Mouse (Mus musculus) spleen, adult 2 months (tissue): Measurements from ENCODE around the gene Pdzrn3. TPM values are rescaled to one million over a fixed set of nuclear protein-coding genes. Genes with fewer than 3 reads are reported as not detected.

Experiments
- DNase-seq, 2 experiments: peaks; one replicate each; pipeline versions ENCODE4 v3.0.0 to v3.0.0-alpha.2; 2012 to 2021; ENCODE audit warnings: low spot score in 2 of 2, low read depth in 1 of 2
- H3K27ac ChIP-seq: fragments of 200-500 bp; 2 replicates; pipeline ENCODE4 v1.5.1; 2012; ENCODE audit warnings: low read length, inconsistent platforms; ENCODE audit not compliant: insufficient read depth
- H3K27me3 ChIP-seq: fragments of 200-500 bp; 2 replicates; pipeline ENCODE4 v1.6.1; 2012; ENCODE audit warnings: mild to moderate bottlenecking, moderate library complexity, low read length, inconsistent platforms; ENCODE audit not compliant: control insufficient read depth, insufficient read depth
- H3K36me3 ChIP-seq: fragments of 200-500 bp; 2 replicates; pipeline ENCODE4 v1.6.1; 2012; ENCODE audit warnings: mild to moderate bottlenecking, low read length, inconsistent platforms; ENCODE audit not compliant: control insufficient read depth, insufficient read depth
- H3K4me1 ChIP-seq: fragments of 200-500 bp; 2 replicates; pipeline ENCODE4 v1.6.1; 2011; ENCODE audit warnings: inconsistent platforms; ENCODE audit not compliant: control insufficient read depth, insufficient read depth, insufficient read length
- H3K4me3 ChIP-seq: fragments of 200-500 bp; 2 replicates; pipeline ENCODE4 v1.5.1; 2011; ENCODE audit warnings: mild to moderate bottlenecking, inconsistent platforms; ENCODE audit not compliant: insufficient read depth, insufficient read length; ENCODE audit errors: extremely low read depth
- CTCF ChIP-seq: fragments of 200-500 bp; IDR thresholded peaks from 2 replicates; pipeline ENCODE4 v1.5.1; 2011; ENCODE audit warnings: mild to moderate bottlenecking, inconsistent platforms; ENCODE audit not compliant: insufficient read depth, insufficient read length, insufficient replicate concordance; ENCODE audit errors: extremely low read depth
- POLR2A ChIP-seq: fragments of 200-500 bp; IDR thresholded peaks from 2 replicates; pipeline ENCODE4 v1.6.1; 2011; ENCODE audit warnings: low read depth, low read length, inconsistent platforms
- WGBS: fragments of 180-500 bp; shearing (Covaris S2); methylation state at CpG from one replicate; pipeline ENCODE4 v1.1.7; 2018; 5-methylcytosine and 5-hydroxymethylcytosine counted together
- polyA plus RNA-seq: library from polyadenylated mRNA; depleted of rRNA; stranded (reverse); fragments of >200 nt; gene quantifications from 2 replicates; pipeline ENCODE4 v1.2.3, GENCODE M21; 2012

The Pdzrn3 gene
- polyA plus RNA-seq, 1 experiment, result 1.9 TPM

DNA sequence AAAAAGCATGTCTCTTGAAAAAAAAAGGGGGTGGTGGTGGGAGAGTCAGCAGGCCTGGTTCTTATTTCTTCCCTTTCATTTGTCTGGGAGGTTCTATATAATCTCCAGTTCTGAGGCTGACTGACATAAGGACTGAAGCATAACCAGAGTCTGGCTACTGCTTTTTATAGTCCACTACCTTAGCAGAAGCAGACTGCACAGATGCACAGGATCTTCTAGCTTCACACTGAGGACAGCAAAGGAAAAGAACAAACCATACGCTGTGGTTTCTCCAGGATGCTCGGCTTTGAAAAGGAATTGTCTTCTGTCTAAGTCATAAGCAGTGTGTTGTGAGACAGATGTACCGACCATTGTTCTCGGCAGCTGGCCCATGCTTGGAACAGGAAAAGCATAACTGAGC, 19.0 kb upstream of the Pdzrn3 start:
- Histone ChIP-seq H3K4me3 (no peak overlapping the region), H3K27me3 (no peaks in the 10 kb centered on the region), H3K4me1 (no peaks in the 10 kb centered on the region), H3K36me3 (no peaks in the 10 kb centered on the region), H3K27ac (no peak overlapping the region)
- TF ChIP-seq CTCF (no peak), POLR2A (no peak)
- WGBS, result 70% methylated on average over 4 of the region's 4 CpGs
- no peak for DNase-seq

DNA sequence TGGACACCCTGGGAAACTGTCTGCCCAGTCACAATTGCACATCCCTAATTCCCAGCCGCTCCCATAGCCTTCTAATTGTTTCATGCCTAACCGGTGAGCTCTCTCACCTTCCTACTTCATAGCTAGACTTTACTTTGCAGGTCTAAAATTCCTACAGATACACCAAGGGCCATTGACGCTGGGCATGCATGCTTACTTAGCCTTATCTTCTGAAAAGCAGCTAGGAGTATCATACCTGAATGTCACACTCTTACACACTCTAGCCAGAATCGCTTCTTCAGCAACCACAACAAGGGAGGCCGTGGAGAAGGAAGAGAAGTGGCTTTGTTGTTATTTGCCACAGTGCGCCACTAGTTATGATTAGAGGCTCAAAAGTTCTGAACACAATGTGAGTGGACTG, 18.2 kb upstream of the Pdzrn3 start:
- no peaks in the 10 kb centered on the region for H3K4me1 ChIP-seq

DNA sequence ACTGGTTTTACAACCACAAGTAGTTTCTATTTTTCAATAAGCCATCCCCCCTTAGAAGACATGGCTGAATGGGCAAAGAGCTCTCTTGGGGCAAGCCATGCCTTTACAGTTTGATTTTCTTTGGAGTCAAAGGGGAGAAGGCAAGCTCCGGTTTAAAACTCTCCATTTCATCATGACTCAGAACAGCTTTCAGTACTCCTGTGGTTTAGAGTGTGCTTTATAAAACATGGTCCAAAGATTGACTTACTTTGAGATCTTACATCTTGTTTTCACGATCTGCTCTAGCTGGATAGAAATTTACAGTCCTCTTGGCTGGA, 15.1 kb upstream of the Pdzrn3 start:
- H3K36me3 ChIP-seq, result no peaks in the 10 kb centered on the region
- no peak overlapping the region for H3K27ac ChIP-seq
- TF ChIP-seq POLR2A, result no peak
- TF ChIP-seq CTCF, result no peak
- H3K4me3 ChIP-seq, result no peak overlapping the region
- H3K27me3 ChIP-seq, result no peaks in the 10 kb centered on the region
- WGBS, result 76% methylated on average over 2 of the region's 2 CpGs
- H3K4me1 ChIP-seq, result no peaks in the 10 kb centered on the region
- DNase-seq, result no peak

More for the DNA sequence above, 18.2 kb upstream of the Pdzrn3 start:
- 87% methylated on average over 6 of the region's 6 CpGs for WGBS
- Histone ChIP-seq H3K36me3 (no peaks in the 10 kb centered on the region), H3K4me3 (no peak overlapping the region), H3K27ac (no peak overlapping the region), H3K27me3 (no peaks in the 10 kb centered on the region)
- DNase-seq, result no peak
- TF ChIP-seq CTCF, result no peak
- no peak for TF ChIP-seq POLR2A

DNA sequence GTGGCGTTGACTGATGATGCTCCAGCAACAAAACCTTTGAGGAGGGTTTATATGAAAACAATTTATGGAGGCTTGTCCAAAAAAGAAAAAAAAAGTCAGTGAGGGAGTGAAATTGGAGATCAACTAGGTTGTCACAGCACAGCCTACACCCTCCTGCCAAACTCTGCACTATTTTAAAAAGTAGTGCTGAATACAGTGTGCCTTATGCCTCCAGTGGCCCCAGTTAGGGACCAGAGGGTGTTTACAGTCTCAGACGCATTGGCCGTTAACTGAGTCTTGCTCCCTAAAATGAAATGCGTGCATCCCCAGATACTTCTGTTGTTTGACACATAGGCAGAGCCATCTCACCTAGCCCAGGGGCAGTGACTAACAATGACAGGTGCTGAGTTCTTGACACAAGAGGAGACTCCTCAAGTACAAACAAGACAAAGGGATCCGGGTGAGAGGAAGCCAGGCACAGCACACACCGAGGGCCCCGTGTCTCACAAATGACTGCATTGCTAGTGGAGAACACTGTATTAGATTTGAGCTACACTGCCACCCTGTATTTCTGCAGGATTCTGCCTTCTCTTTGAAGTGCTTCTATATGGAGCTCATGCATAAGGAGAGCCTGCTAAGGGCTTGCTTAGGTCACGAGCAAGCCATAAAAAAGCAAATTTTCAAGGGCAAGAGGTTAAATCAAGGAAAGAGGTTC, 14.6 kb upstream of the Pdzrn3 start:
- WGBS, result 86% methylated on average over 8 of the region's 8 CpGs
- H3K27me3 ChIP-seq, result no peaks in the 10 kb centered on the region

DNA sequence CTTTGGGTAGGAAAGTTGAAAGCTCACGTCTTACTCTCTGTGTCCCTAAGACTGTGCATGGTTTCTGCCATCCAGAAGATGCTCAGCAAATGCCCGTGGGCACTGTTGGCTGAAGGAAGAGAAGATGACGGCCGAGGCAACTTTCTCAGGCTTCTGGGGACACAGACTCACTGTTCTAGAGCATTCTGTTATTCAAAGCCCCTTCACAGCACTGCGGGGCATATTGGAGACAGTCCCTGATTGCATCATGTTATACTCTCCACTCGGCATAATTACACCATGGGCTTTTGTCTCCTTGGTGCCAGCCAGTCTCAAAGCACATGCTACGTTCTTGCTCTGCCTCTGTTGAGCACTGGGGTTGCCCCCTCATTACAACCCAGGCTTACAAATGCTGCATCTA, 7.8 kb upstream of the Pdzrn3 start:
- H3K36me3 ChIP-seq, result no peaks in the 10 kb centered on the region
- no peak for DNase-seq
- H3K27me3 ChIP-seq, result no peaks in the 10 kb centered on the region
- H3K4me1 ChIP-seq, result no peaks in the 10 kb centered on the region
- H3K27ac ChIP-seq, result no peak overlapping the region
- 92% methylated on average over 7 of the region's 7 CpGs for WGBS
- TF ChIP-seq POLR2A (no peak), CTCF (no peak)
- H3K4me3 ChIP-seq, result no peak overlapping the region

More for the DNA sequence above, 14.6 kb upstream of the Pdzrn3 start:
- Histone ChIP-seq H3K27ac (no peak overlapping the region), H3K4me1 (no peaks in the 10 kb centered on the region), H3K4me3 (no peak overlapping the region), H3K36me3 (no peaks in the 10 kb centered on the region)
- no peak for TF ChIP-seq CTCF
- TF ChIP-seq POLR2A, result no peak
- DNase-seq, result no peak

DNA sequence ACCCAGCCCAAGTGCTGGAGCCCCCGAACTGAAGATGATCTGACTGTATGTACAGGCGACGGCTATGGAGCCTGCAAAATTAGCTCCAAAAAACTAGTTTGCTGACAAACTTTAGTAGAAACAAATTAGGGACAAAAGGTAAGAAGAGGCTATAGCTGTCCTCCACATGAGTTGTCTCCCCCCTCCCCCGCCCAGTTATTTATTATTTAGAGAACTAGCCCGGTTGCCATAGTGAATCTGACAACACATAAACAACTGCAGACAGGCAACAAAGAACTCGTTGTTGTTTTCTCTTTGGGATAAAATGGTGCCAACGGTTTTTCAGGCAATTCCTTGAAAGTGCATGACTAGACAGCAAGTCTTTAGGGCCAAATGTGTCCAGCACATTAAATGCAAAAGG, 7.3 kb upstream of the Pdzrn3 start:
- Histone ChIP-seq H3K36me3 (no peaks in the 10 kb centered on the region), H3K4me1 (no peaks in the 10 kb centered on the region), H3K4me3 (no peak overlapping the region), H3K27ac (no peak overlapping the region), H3K27me3 (no peaks in the 10 kb centered on the region)
- 77% methylated on average over 7 of the region's 7 CpGs for WGBS
- no peak for TF ChIP-seq CTCF
- no peak for TF ChIP-seq POLR2A
- no peak for DNase-seq

DNA sequence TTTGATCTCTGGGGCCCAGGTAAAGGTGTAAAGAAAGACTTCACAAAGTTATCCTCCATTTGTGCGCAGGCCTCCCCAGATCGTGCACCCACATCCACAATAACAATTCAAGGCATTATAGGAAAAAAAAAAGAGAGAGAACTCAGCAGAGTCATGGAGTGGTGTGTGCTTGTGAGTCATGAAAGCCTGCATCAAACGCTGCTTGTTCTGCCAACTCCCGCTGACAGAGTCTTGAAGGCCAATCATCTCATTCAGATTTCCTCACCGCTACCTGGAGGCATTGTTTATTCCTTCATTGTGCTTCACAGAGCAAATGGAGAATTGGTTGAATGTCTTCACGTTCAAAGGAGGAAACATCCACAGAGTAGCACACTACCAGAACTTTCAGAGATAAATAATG, 6.8 kb upstream of the Pdzrn3 start:
- Histone ChIP-seq H3K27me3 (no peaks in the 10 kb centered on the region), H3K4me3 (no peak overlapping the region), H3K4me1 (no peaks in the 10 kb centered on the region), H3K36me3 (no peaks in the 10 kb centered on the region), H3K27ac (no peak overlapping the region)
- TF ChIP-seq CTCF (no peak), POLR2A (no peak)
- no peak for DNase-seq
- WGBS, result 86% methylated on average over 6 of the region's 6 CpGs

DNA sequence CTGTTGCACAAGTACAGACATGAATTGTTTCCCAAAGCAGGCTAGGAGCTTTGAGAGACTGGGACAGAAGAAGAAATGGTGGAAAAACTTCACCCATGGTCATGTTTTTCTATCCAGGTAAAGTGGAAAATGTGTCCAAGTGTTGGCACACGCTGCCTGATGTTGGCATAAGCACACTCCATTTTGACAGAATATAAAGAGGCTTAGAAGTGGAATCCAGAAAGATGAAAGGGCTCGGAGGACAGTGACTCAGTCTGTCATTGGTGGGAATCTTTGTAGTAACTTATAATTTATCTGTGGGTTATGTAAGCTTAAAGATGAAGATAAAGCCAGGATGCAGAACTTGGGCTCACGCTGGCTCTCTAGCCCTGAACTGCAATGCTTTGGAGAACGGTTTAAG, 5.2 kb upstream of the Pdzrn3 start:
- TF ChIP-seq CTCF (no peak), POLR2A (no peak)
- H3K36me3 ChIP-seq, result no peaks in the 10 kb centered on the region
- 84% methylated on average over 4 of the region's 4 CpGs for WGBS
- no peak overlapping the region for H3K27ac ChIP-seq
- H3K4me1 ChIP-seq, result no peaks in the 10 kb centered on the region
- DNase-seq, result no peak
- H3K4me3 ChIP-seq, result no peak overlapping the region
- H3K27me3 ChIP-seq, result peaks cover under 1% of the 10 kb centered on the region; the same call in 1 of the 2 replicates
